Mouse (Mus musculus) heart, adult 2 months (tissue): ENCODE measurements around the gene Dcun1d3. TPM values are rescaled to one million over a fixed set of nuclear protein-coding genes. Genes with fewer than 3 reads are reported as not detected.

Experiments used
- DNase-seq, 2 experiments: peaks; one replicate each; pipeline ENCODE4 v3.0.0; 2021
- H3K27ac ChIP-seq: fragments of 200-600 bp; 2 replicates; pipeline ENCODE4 v1.8.1; 2022
- H3K27me3 ChIP-seq: fragments of 200-500 bp; 2 replicates; pipeline ENCODE4 v1.6.1; 2012; ENCODE audit warnings: mild to moderate bottlenecking, low read length, inconsistent platforms, mixed read lengths; ENCODE audit not compliant: control insufficient read depth, insufficient read depth
- H3K36me3 ChIP-seq: fragments of 200-500 bp; 2 replicates; pipeline ENCODE4 v1.6.1; 2012; ENCODE audit warnings: low read length, inconsistent platforms; ENCODE audit not compliant: control insufficient read depth, insufficient read depth
- H3K4me1 ChIP-seq: fragments of 200-500 bp; 2 replicates; pipeline ENCODE4 v1.6.1; 2011; ENCODE audit warnings: low read length; ENCODE audit not compliant: control insufficient read depth, insufficient read depth
- H3K4me3 ChIP-seq: fragments of 200-600 bp; 2 replicates; pipeline ENCODE4 v1.8.1; 2022
- H3K79me2 ChIP-seq: fragments of 200-500 bp; replicated peaks from 2 replicates; pipeline ENCODE4 v1.6.1; 2012; ENCODE audit warnings: mild to moderate bottlenecking, inconsistent platforms, low read length, moderate library complexity, mixed read lengths; ENCODE audit not compliant: control insufficient read depth, insufficient read depth
- H3K9ac ChIP-seq: fragments of 200-500 bp; 2 replicates; pipeline ENCODE4 v1.6.1; 2012; ENCODE audit warnings: low read depth, mild to moderate bottlenecking, control low read depth, inconsistent platforms, low read length, mixed read lengths
- CTCF ChIP-seq: fragments of 200-600 bp; IDR thresholded peaks from 2 replicates; pipeline ENCODE4 v1.8.1; 2022; ENCODE audit warnings: antibody characterized with exemption, mild to moderate bottlenecking, moderate library complexity
- EP300 ChIP-seq: fragments of 200-500 bp; IDR thresholded peaks from 2 replicates; pipeline ENCODE4 v1.6.1; 2011; ENCODE audit warnings: low read depth, low read length, control low read depth; ENCODE audit not compliant: insufficient read depth
- POLR2A ChIP-seq: fragments of 200-500 bp; IDR thresholded peaks from 2 replicates; pipeline ENCODE4 v1.6.1; 2011; ENCODE audit warnings: mild to moderate bottlenecking, low read depth, low read length, control low read depth; ENCODE audit not compliant: insufficient read depth
- WGBS: fragments of 180-500 bp; shearing (Covaris S2); methylation state at CpG from one replicate; pipeline ENCODE4 v1.1.7; 2018; 5-methylcytosine and 5-hydroxymethylcytosine counted together
- intact Hi-C: fragments of 180-260 bp; cut with DNase I; formaldehyde crosslinking; loops from one replicate; pipeline ENCODE4 v1.15.1; 2025
- polyA plus RNA-seq: library from polyadenylated mRNA; depleted of rRNA; stranded (reverse); fragments of >200 nt; gene quantifications from 2 replicates; pipeline ENCODE4 v1.2.3, GENCODE M21; 2012
- total RNA-seq, 2 experiments: library from RNA; stranded (reverse); gene quantifications; 2 replicates each; pipeline ENCODE4 v1.2.3; 2021

Dcun1d3 gene
- total and polyA plus RNA-seq, 3 experiments = 3.7 to 14.6 (median 12.6) TPM

GRCm38 (mm10) chr7:119850737-119851136 lies 45.4 kb downstream of the Dcun1d3 start:
- Histone ChIP-seq H3K9ac (no peak overlapping the region), H3K27ac (no peak overlapping the region), H3K79me2 (no peaks in the 10 kb centered on the region), H3K4me3 (no peak overlapping the region), H3K27me3 (no peaks in the 10 kb centered on the region), H3K4me1 (peaks cover 2% of the 10 kb centered on the region), H3K36me3 (peaks cover 2% of the 10 kb centered on the region; the same call in 1 of the 2 replicates)
- 40% methylated on average over 5 of the region's 5 CpGs for WGBS
- TF ChIP-seq CTCF (no peak), EP300 (peak; percentile 75)
- intact Hi-C loops = no loop called here
- peak; percentile 37 to 68 for DNase-seq

DNA sequence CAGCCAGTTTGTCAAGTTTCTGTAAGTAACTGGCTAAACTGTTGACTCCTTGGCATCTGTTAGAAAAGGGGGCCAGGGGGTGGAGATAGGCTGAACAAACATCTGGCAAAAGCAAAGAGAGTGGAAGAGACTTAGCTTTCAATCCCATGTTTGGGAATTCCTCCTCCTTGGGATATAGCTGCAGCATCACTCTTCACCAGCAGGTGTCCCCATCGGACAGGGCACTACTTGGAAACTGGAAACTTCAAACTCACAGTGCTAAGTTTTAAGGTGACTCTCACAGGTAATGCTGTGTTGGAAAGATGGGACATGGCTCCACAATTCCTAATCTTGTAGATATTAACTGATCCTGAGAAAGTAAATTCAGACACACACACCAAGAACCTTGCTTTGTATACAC lies 47.0 kb downstream of the Dcun1d3 start:
- no peak overlapping the region for H3K27ac ChIP-seq
- no peaks in the 10 kb centered on the region for H3K27me3 ChIP-seq
- 0% methylated on average over 1 of the region's 1 CpGs for WGBS
- no peaks in the 10 kb centered on the region for H3K79me2 ChIP-seq
- no peak overlapping the region for H3K4me3 ChIP-seq
- intact Hi-C loops = loop anchor here (1.0 to 10.0 kb wide), 6 partner anchors 113 to 476 kb away; partner anchors contain the start of genes Abca14, Abca15, Crym and Tmem159
- no peak overlapping the region for H3K9ac ChIP-seq
- H3K4me1 ChIP-seq = peaks cover 2% of the 10 kb centered on the region
- DNase-seq = peak; percentile 51 to 82
- TF ChIP-seq POLR2A (no peak), CTCF (peak; percentile 97), EP300 (peak; percentile 91)
- H3K36me3 ChIP-seq = peaks cover 2% of the 10 kb centered on the region; the same call in 1 of the 2 replicates

DNA sequence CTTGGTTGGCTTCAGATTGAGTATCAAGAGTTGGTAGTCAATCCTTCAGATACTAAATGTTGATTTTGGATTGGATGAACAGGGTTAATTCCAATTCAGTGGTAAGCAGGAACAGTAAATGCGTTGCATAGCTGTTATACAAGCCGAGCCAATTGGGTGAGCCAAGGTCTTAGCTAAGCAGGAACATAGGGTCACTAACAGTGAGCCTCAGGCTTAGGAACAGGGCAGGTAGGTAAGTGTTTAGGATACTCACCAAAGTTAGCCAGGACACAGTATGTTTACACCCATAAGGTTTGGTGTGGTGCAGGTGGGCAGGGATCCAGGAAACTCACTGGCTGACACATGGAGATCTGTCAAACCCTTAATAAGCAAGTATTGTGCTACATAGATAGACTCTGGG lies 48.7 kb downstream of the Dcun1d3 start:
- H3K36me3 ChIP-seq = peaks cover 2% of the 10 kb centered on the region; the same call in 1 of the 2 replicates
- no peaks in the 10 kb centered on the region for H3K27me3 ChIP-seq
- no peak overlapping the region for H3K27ac ChIP-seq
- peaks cover 2% of the 10 kb centered on the region for H3K4me1 ChIP-seq
- H3K4me3 ChIP-seq = no peak overlapping the region
- 77% methylated on average over 2 of the region's 2 CpGs for WGBS
- intact Hi-C loops = loop anchor here (5.0 to 10.0 kb wide), 2 partner anchors 115 to 477 kb away; partner anchors contain the start of gene Abca15
- H3K79me2 ChIP-seq = no peaks in the 10 kb centered on the region
- TF ChIP-seq CTCF = no peak
- TF ChIP-seq EP300 = no peak
- TF ChIP-seq POLR2A = no peak
- no peak for DNase-seq
- no peak overlapping the region for H3K9ac ChIP-seq

GRCm38 (mm10) chr7:119845541-119845940 lies 50.6 kb downstream of the Dcun1d3 start:
- no peaks in the 10 kb centered on the region for H3K27me3 ChIP-seq
- WGBS = 61% methylated on average over 2 of the region's 2 CpGs
- H3K36me3 ChIP-seq = peaks cover 2% of the 10 kb centered on the region; the same call in 1 of the 2 replicates
- intact Hi-C loops = loop anchor here (5.0 to 10.0 kb wide), 2 partner anchors 117 to 479 kb away; partner anchors contain the start of gene Abca15
- no peak overlapping the region for H3K27ac ChIP-seq
- no peaks in the 10 kb centered on the region; the same call in 1 of the 2 replicates for H3K4me1 ChIP-seq
- no peak overlapping the region for H3K9ac ChIP-seq
- no peaks in the 10 kb centered on the region for H3K79me2 ChIP-seq
- DNase-seq = no peak
- no peak overlapping the region for H3K4me3 ChIP-seq
- no peak for TF ChIP-seq CTCF
- no peak for TF ChIP-seq POLR2A
- no peak for TF ChIP-seq EP300

- DNase-seq = no peak
- no peaks in the 10 kb centered on the region for H3K79me2 ChIP-seq
- H3K27me3 ChIP-seq = no peaks in the 10 kb centered on the region
- no peaks in the 10 kb centered on the region for H3K36me3 ChIP-seq
- no peaks in the 10 kb centered on the region for H3K4me1 ChIP-seq
- no peak overlapping the region for H3K27ac ChIP-seq
- intact Hi-C loops = loop anchor here (10.0 kb wide), 1 partner anchor 483 kb away; the partner anchor contains the start of gene Abca15
- no peak overlapping the region for H3K9ac ChIP-seq
- 92% methylated on average over 4 of the region's 4 CpGs for WGBS
- no peak for TF ChIP-seq POLR2A
- no peak for TF ChIP-seq CTCF
- TF ChIP-seq EP300 = no peak
- no peak overlapping the region for H3K4me3 ChIP-seq
Observed at GRCm38 (mm10) chr7:119841820-119842449, 54.2 kb downstream of the Dcun1d3 start.

GRCm38 (mm10) chr7:119835996-119836777 lies 59.9 kb downstream of the Dcun1d3 start:
- Histone ChIP-seq H3K4me3 (no peak overlapping the region), H3K27ac (no peak overlapping the region), H3K9ac (no peak overlapping the region), H3K79me2 (no peaks in the 10 kb centered on the region), H3K27me3 (no peaks in the 10 kb centered on the region), H3K36me3 (no peaks in the 10 kb centered on the region), H3K4me1 (no peaks in the 10 kb centered on the region)
- WGBS = 91% methylated on average over 4 of the region's 4 CpGs
- no peak for DNase-seq
- intact Hi-C loops = no loop called here
- TF ChIP-seq EP300 (no peak), CTCF (no peak), POLR2A (no peak)
